Mouse (Mus musculus) kidney, adult 2 months (tissue): ENCODE data around the gene Arl2bp.

Experiments
- CTCF ChIP-seq: fragments of 200-500 bp; conservative IDR thresholded peaks from 2 replicates; pipeline ENCODE4 v1.5.1; 2011; ENCODE audit warnings: low read depth, mild to moderate bottlenecking, control low read depth, low read length, moderate library complexity, mixed read lengths; ENCODE audit not compliant: insufficient read depth, insufficient read length
- POLR2A ChIP-seq: fragments of 200-500 bp; IDR thresholded peaks from one replicate; pipeline ENCODE4 v1.6.1; 2011; ENCODE audit warnings: low read depth, low read length, control low read depth

GRCm38 (mm10) chr8:94641183-94641582 is 25.2 kb upstream of the Arl2bp start:
- TF ChIP-seq CTCF (no peak), POLR2A (no peak)
